Mouse (Mus musculus): ENCODE data around the gene Rps6ka4. TPM values are rescaled to one million over a fixed set of nuclear protein-coding genes. Genes with fewer than 3 reads are reported as not detected.

The Rps6ka4 gene
- polyA plus RNA-seq, 2 experiments, result 3.1 to 4.3 TPM

- no peaks in the 10 kb centered on the region for H3K9me3 ChIP-seq (ENCODE audit: control insufficient read depth, low read length)
- 47% methylated on average over 12 of the region's 12 CpGs for WGBS (ENCODE audit: insufficient replicate concordance)
- H3K4me2 ChIP-seq (ENCODE audit: low read depth), result peak overlapping the region; percentile 13; the same call in 1 of the 2 replicates
- no peaks in the 10 kb centered on the region for H3K27me3 ChIP-seq (ENCODE audit: control insufficient read depth, insufficient read depth, low read length)
- H3K36me3 ChIP-seq (replicated peaks; ENCODE audit: control insufficient read depth, insufficient read depth, low read depth), result no peaks in the 10 kb centered on the region
- no peak; the same call in 1 of the 2 replicates for ATAC-seq (ENCODE audit: insufficient read depth)
- H3K4me1 ChIP-seq (replicated peaks; ENCODE audit: control insufficient read depth in 2 of 2, insufficient read depth in 2 of 2, low read length in 1 of 2), result peaks cover 0 to 7% of the 10 kb centered on the region in 2 experiments; a peak in 1 of 4 replicates
- TF ChIP-seq EP300 (IDR thresholded peaks at IDR 0.05; ENCODE audit: low read depth), result no peak
- peak; percentile 49 for TF ChIP-seq CTCF (IDR thresholded peaks at IDR 0.05; ENCODE audit: low read depth)
- no peak overlapping the region for H3K9ac ChIP-seq (replicated peaks)
- H3K4me3 ChIP-seq (ENCODE audit: insufficient read depth in 1 of 2, low read depth in 2 of 2, low read length in 2 of 2), result no peak overlapping the region
- DNase-seq (ENCODE audit: low read depth in 3 of 3, low spot score in 3 of 3), result no peak
- no peak overlapping the region for H3K27ac ChIP-seq
Measured at GRCm38 (mm10) chr19:6856281-6857002, 16.0 kb upstream of the Rps6ka4 start.

- H3K27me3 ChIP-seq (ENCODE audit: control insufficient read depth, insufficient read depth, low read length), result no peaks in the 10 kb centered on the region
- DNase-seq (ENCODE audit: low read depth in 3 of 3, low spot score in 3 of 3) (no peak), ATAC-seq (ENCODE audit: insufficient read depth) (peak; percentile 41)
- TF ChIP-seq CTCF (IDR thresholded peaks at IDR 0.05; ENCODE audit: low read depth) (peak; percentile 38; the same call in 1 of the 2 replicates), EP300 (IDR thresholded peaks at IDR 0.05; ENCODE audit: low read depth) (no peak)
- peaks cover 0 to 7% of the 10 kb centered on the region in 2 experiments; a peak in 1 of 4 replicates for H3K4me1 ChIP-seq (replicated peaks; ENCODE audit: control insufficient read depth in 2 of 2, insufficient read depth in 2 of 2, low read length in 1 of 2)
- no peaks in the 10 kb centered on the region for H3K36me3 ChIP-seq (replicated peaks; ENCODE audit: control insufficient read depth, insufficient read depth, low read depth)
- no peak overlapping the region; a peak in 1 of 4 replicates for H3K4me3 ChIP-seq (ENCODE audit: insufficient read depth in 1 of 2, low read depth in 2 of 2, low read length in 2 of 2)
- no peak overlapping the region for H3K9ac ChIP-seq (replicated peaks)
- no peak overlapping the region for H3K27ac ChIP-seq
- no peaks in the 10 kb centered on the region for H3K9me3 ChIP-seq (ENCODE audit: control insufficient read depth, low read length)
- 21% methylated on average over 38 of the region's 38 CpGs for WGBS (ENCODE audit: insufficient replicate concordance)
- H3K4me2 ChIP-seq (ENCODE audit: low read depth), result peak overlapping the region; percentile 39
Measured at GRCm38 (mm10) chr19:6855225-6856031, 15.0 kb upstream of the Rps6ka4 start.

- H3K4me2 ChIP-seq (ENCODE audit: low read depth), result no peak overlapping the region
- no peak overlapping the region for H3K27ac ChIP-seq
- H3K9ac ChIP-seq (replicated peaks), result no peak overlapping the region
- H3K4me1 ChIP-seq (replicated peaks; ENCODE audit: control insufficient read depth in 2 of 2, insufficient read depth in 2 of 2, low read length in 1 of 2), result peaks cover 0 to 7% of the 10 kb centered on the region in 2 experiments; a peak in 1 of 4 replicates
- H3K4me3 ChIP-seq (ENCODE audit: insufficient read depth in 1 of 2, low read depth in 2 of 2, low read length in 2 of 2), result no peak overlapping the region
- no peaks in the 10 kb centered on the region for H3K36me3 ChIP-seq (replicated peaks; ENCODE audit: control insufficient read depth, insufficient read depth, low read depth)
- TF ChIP-seq EP300 (IDR thresholded peaks at IDR 0.05; ENCODE audit: low read depth) (no peak), CTCF (IDR thresholded peaks at IDR 0.05; ENCODE audit: low read depth) (no peak)
- DNase-seq (ENCODE audit: low read depth in 3 of 3, low spot score in 3 of 3), result no peak
- no peak for ATAC-seq (ENCODE audit: insufficient read depth)
- WGBS (ENCODE audit: insufficient replicate concordance), result 75% methylated on average over 12 of the region's 12 CpGs
- no peaks in the 10 kb centered on the region for H3K9me3 ChIP-seq (ENCODE audit: control insufficient read depth, low read length)
- no peaks in the 10 kb centered on the region for H3K27me3 ChIP-seq (ENCODE audit: control insufficient read depth, insufficient read depth, low read length)
Measured at GRCm38 (mm10) chr19:6854658-6855057, 14.2 kb upstream of the Rps6ka4 start.

GRCm38 (mm10) chr19:6853903-6854302 is 13.5 kb upstream of the Rps6ka4 start:
- 77% methylated on average over 8 of the region's 8 CpGs for WGBS (ENCODE audit: insufficient replicate concordance)
- Histone ChIP-seq H3K9me3 (ENCODE audit: control insufficient read depth, low read length) (no peaks in the 10 kb centered on the region), H3K4me2 (ENCODE audit: low read depth) (no peak overlapping the region), H3K27me3 (ENCODE audit: control insufficient read depth, insufficient read depth, low read length) (no peaks in the 10 kb centered on the region), H3K9ac (replicated peaks) (no peak overlapping the region), H3K36me3 (replicated peaks; ENCODE audit: control insufficient read depth, insufficient read depth, low read depth) (no peaks in the 10 kb centered on the region), H3K4me3 (ENCODE audit: insufficient read depth in 1 of 2, low read depth in 2 of 2, low read length in 2 of 2) (no peak overlapping the region), H3K4me1 (replicated peaks; ENCODE audit: control insufficient read depth in 2 of 2, insufficient read depth in 2 of 2, low read length in 1 of 2) (peaks cover 0 to 7% of the 10 kb centered on the region in 2 experiments; a peak in 1 of 4 replicates), H3K27ac (no peak overlapping the region)
- ATAC-seq (ENCODE audit: insufficient read depth) (no peak), DNase-seq (ENCODE audit: low read depth in 3 of 3, low spot score in 3 of 3) (no peak)
- peak; percentile 17 for TF ChIP-seq CTCF (IDR thresholded peaks at IDR 0.05; ENCODE audit: low read depth)
- TF ChIP-seq EP300 (IDR thresholded peaks at IDR 0.05; ENCODE audit: low read depth), result no peak
